Mouse (Mus musculus) cortical plate, adult 2 months (tissue): ENCODE results near the gene Arfgef2.

Experiments used
- CTCF ChIP-seq: fragments of 200-500 bp; IDR thresholded peaks from 2 replicates; pipeline ENCODE4 v1.5.1; 2011; ENCODE audit warnings: mild to moderate bottlenecking, control low read depth, low read length; ENCODE audit not compliant: insufficient read depth; ENCODE audit errors: extremely low read depth
- POLR2A ChIP-seq: fragments of 200-500 bp; IDR thresholded peaks from 2 replicates; pipeline ENCODE4 v1.6.1; 2011; ENCODE audit warnings: mild to moderate bottlenecking, low read length, control low read depth; ENCODE audit not compliant: insufficient read depth; ENCODE audit errors: extremely low read depth

- TF ChIP-seq CTCF (no peak), POLR2A (no peak)
Measured at GRCm38 (mm10) chr2:166792355-166792754, 13.0 kb upstream of the Arfgef2 start, which contains the start of gene Trp53rkb.
